ENCODE assay signal across 8 mouse cellular contexts in genomic region chr7:81060908-81061307, GRCm38 (mm10). TPM values are rescaled to one million over a fixed set of nuclear protein-coding genes. Genes with fewer than 3 reads are reported as not detected.
DNase-seq lines count a peak whose midpoint lies in the region; ATAC-seq and TF ChIP-seq lines count a peak whose summit lies in the region.

No protein-coding gene starts in this region.

- no peak overlapping the region for H3K4me2 ChIP-seq in embryonic facial prominence, embryonic 11.5 days (ENCODE audit: low read depth, low read length)
- no peak overlapping the region for H3K4me2 ChIP-seq in lung, embryonic 14.5 days

- H3K4me3 ChIP-seq in embryonic facial prominence, embryonic 11.5 days (ENCODE audit: low read depth, low read length): no peak overlapping the region
- H3K4me3 ChIP-seq in embryonic facial prominence, embryonic 10.5 days: no peak overlapping the region
- no peak overlapping the region for H3K4me3 ChIP-seq in lung, embryonic 14.5 days (ENCODE audit: low read depth, low read length)

- peak; percentile 27 for DNase-seq in embryonic facial prominence, embryonic 11.5 days (ENCODE audit: low spot score)
- no peak for DNase-seq in embryonic facial prominence, embryonic 10.5 days (ENCODE audit: low spot score)
- DNase-seq in A20 (ENCODE audit: low read depth, low spot score): peak; percentile 77
- DNase-seq in adrenal gland, postnatal 36 days: peak; percentile 46 to 60
- peak; percentile 60 for DNase-seq in lung, embryonic 14.5 days
- DNase-seq in right cerebral cortex, adult 18-20 months: no peak
- DNase-seq in right cerebral cortex, postnatal 25 days: no peak
- no peak for DNase-seq in frontal cortex, postnatal 25 days (ENCODE audit: low spot score in 2 of 2)

- H3K4me1 ChIP-seq in embryonic facial prominence, embryonic 11.5 days (ENCODE audit: control insufficient read depth, insufficient read depth, low read length): no peaks in the 10 kb centered on the region
- peaks cover 38% of the 10 kb centered on the region for H3K4me1 ChIP-seq in embryonic facial prominence, embryonic 10.5 days
- H3K4me1 ChIP-seq in lung, embryonic 14.5 days (ENCODE audit: insufficient read depth): peaks cover 25% of the 10 kb centered on the region

- no peak overlapping the region for H3K9ac ChIP-seq in embryonic facial prominence, embryonic 11.5 days (replicated peaks; ENCODE audit: low read length)
- H3K9ac ChIP-seq in lung, embryonic 14.5 days: no peak overlapping the region

- peak; percentile 61 for TF ChIP-seq CTCF in lung, embryonic 14.5 days (IDR thresholded peaks at IDR 0.05; ENCODE audit: low read depth)

- no peaks in the 10 kb centered on the region for H3K36me3 ChIP-seq in embryonic facial prominence, embryonic 11.5 days (replicated peaks; ENCODE audit: control insufficient read depth, insufficient read depth, low read depth, low read length)
- no peaks in the 10 kb centered on the region for H3K36me3 ChIP-seq in embryonic facial prominence, embryonic 10.5 days (replicated peaks)
- H3K36me3 ChIP-seq in lung, embryonic 14.5 days (ENCODE audit: insufficient read depth): no peaks in the 10 kb centered on the region

- ATAC-seq in embryonic facial prominence, embryonic 11.5 days (replicated peaks; ENCODE audit: insufficient number of reproducible peaks, low FRiP score, low TSS enrichment, low read depth): no peak
- no peak for ATAC-seq in lung, embryonic 14.5 days (ENCODE audit: insufficient read depth)

- no peaks in the 10 kb centered on the region for H3K9me3 ChIP-seq in embryonic facial prominence, embryonic 11.5 days (replicated peaks; ENCODE audit: control insufficient read depth, low read length)
- no peaks in the 10 kb centered on the region for H3K9me3 ChIP-seq in embryonic facial prominence, embryonic 10.5 days
- no peaks in the 10 kb centered on the region for H3K9me3 ChIP-seq in lung, embryonic 14.5 days (ENCODE audit: low read depth, low read length)

- 82% methylated on average over 2 of the region's 2 CpGs for WGBS in embryonic facial prominence, embryonic 11.5 days
- 86% methylated on average over 2 of the region's 2 CpGs for WGBS in embryonic facial prominence, embryonic 10.5 days
- 80% methylated on average over 2 of the region's 2 CpGs for WGBS in lung, embryonic 14.5 days

- H3K27ac ChIP-seq in embryonic facial prominence, embryonic 11.5 days (replicated peaks; ENCODE audit: low read depth, low read length): no peak overlapping the region
- no peak overlapping the region for H3K27ac ChIP-seq in embryonic facial prominence, embryonic 10.5 days (replicated peaks)
- H3K27ac ChIP-seq in lung, embryonic 14.5 days (ENCODE audit: low read depth): no peak overlapping the region

- H3K27me3 ChIP-seq in embryonic facial prominence, embryonic 11.5 days (ENCODE audit: control insufficient read depth, insufficient read depth, low read length): no peaks in the 10 kb centered on the region
- peaks cover 10% of the 10 kb centered on the region; the same call in 1 of the 2 replicates for H3K27me3 ChIP-seq in embryonic facial prominence, embryonic 10.5 days (replicated peaks; ENCODE audit: low read depth, poor library complexity, severe bottlenecking)
- H3K27me3 ChIP-seq in lung, embryonic 14.5 days (ENCODE audit: insufficient read depth, low read length): no peaks in the 10 kb centered on the region

RNA-seq across cellular contexts. Expression of gene Alpk3, which starts 3.5 kb away (rescaled TPM):
- polyA plus RNA-seq in embryonic facial prominence, embryonic 11.5 days (2014; fragmentation: Nextera tagmentation; extraction: Ambion mirVana): 0.17 and 0.35 TPM in 2 replicates
- polyA plus RNA-seq in embryonic facial prominence, embryonic 10.5 days (2016; fragmentation: Nextera tagmentation; extraction: Ambion mirVana): 0.11 and 0.20 TPM in 2 replicates
- under 1 TPM; 0.23 to 0.26 TPM for total RNA-seq in adrenal gland, postnatal 36 days (2021)
- polyA plus RNA-seq in lung, embryonic 14.5 days (2014; fragmentation: Nextera tagmentation; extraction: Ambion mirVana): 0.63 and 0.85 TPM in 2 replicates

RNA-seq across cellular contexts. Expression of gene Slc28a1, which starts 53.7 kb away (rescaled TPM):
- 0.07 TPM in 1 of 2 replicates, not detected in the other for polyA plus RNA-seq in embryonic facial prominence, embryonic 11.5 days (2014; fragmentation: Nextera tagmentation; extraction: Ambion mirVana)
- 0.05 TPM in 1 of 2 replicates, not detected in the other for polyA plus RNA-seq in embryonic facial prominence, embryonic 10.5 days (2016; fragmentation: Nextera tagmentation; extraction: Ambion mirVana)
- under 1 TPM; 0.13 to 0.17 TPM for total RNA-seq in adrenal gland, postnatal 36 days (2021)
- not detected in 2 replicates for polyA plus RNA-seq in lung, embryonic 14.5 days (2014; fragmentation: Nextera tagmentation; extraction: Ambion mirVana)

Comparison
In these comparisons a context has a peak if more than half of its experiments do, and no peak if none do; other contexts are left out.
1. DNase-seq: peak in embryonic facial prominence, embryonic 11.5 days (single experiment), A20 (single experiment), adrenal gland, postnatal 36 days (2 of 2) and lung, embryonic 14.5 days (single experiment); none in embryonic facial prominence, embryonic 10.5 days (single experiment), right cerebral cortex, adult 18-20 months (single experiment), right cerebral cortex, postnatal 25 days (single experiment) and frontal cortex, postnatal 25 days (0 of 2).